Mouse (Mus musculus) Patski (cell line): ENCODE results near the gene Trim14. TPM values are rescaled to one million over a fixed set of nuclear protein-coding genes. Genes with fewer than 3 reads are reported as not detected.

Experiments
- ATAC-seq: fragments of 100-300 bp; one replicate; pipeline ENCODE4 v1.8.0; 2021
- CTCF ChIA-PET: fragments of 350-600 bp; sonication (Branson Sonifier 250); formaldehyde crosslinking; loops from one replicate; lab custom pipeline; 2022; ENCODE audit warnings: inconsistent platforms; lab: Charles Lee
- POLR2A ChIA-PET: fragments of 350-600 bp; sonication (Branson Sonifier 250); formaldehyde crosslinking; loops from one replicate; lab custom pipeline; 2022; ENCODE audit warnings: antibody characterized with exemption, inconsistent platforms; lab: Charles Lee
- DNase-seq: peaks from one replicate; pipeline ENCODE4 v3.0.0-alpha.2; 2011; ENCODE audit warnings: low read depth, low spot score
- H3K27me3 ChIP-seq: fragments of 371-371 bp; one replicate; pipeline ENCODE4 v1.5.1; 2021
- CTCF ChIP-seq: fragments of 100-300 bp; IDR thresholded peaks from one replicate; pipeline ENCODE4 v1.5.1; 2021
- in situ Hi-C: fragments of 300-500 bp; cut with MboI; formaldehyde crosslinking; loops from 3 replicates; pipeline ENCODE4 v1.11.1; 2018; ENCODE audit warnings: low pct_unique_long_range_greater_than_20kb, mixed read lengths
- polyA plus RNA-seq: library from polyadenylated mRNA; unstranded; gene quantifications from one replicate; pipeline ENCODE4 v1.2.3, GENCODE M21; 2021

Gene Trim14
- polyA plus RNA-seq, 1 experiment from 2014 or later, result 0.44 TPM

DNA sequence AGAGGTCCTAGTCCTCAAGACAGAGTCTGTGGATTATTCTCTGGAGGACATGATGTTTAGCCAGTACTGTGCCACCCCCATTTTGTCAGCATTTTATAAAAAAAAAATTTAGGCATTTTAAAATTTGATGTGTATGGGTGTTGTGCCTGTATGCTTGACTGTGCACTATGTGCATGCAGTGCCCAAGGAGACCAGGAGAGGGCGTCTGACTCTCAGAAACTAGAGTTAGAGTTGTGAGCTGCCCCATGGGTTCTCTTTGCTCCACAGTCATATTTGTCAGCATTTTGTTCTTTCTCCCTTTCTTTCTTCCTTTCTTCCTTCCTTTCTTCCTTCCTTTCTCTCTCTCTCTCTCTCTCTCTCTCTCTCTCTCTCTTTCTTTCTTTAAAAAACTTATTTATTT is 8.4 kb upstream of the Trim14 start:
- in situ Hi-C loops, result no loop called here
- ATAC-seq, result no peak
- ChIA-PET CTCF (no interaction called here), POLR2A (interaction anchor here (0.6 kb wide), 1 partner anchor 8 kb away, joined by 6 read pairs; no protein-coding TSS in a partner anchor)
- no peak for DNase-seq
- no peak for TF ChIP-seq CTCF
- H3K27me3 ChIP-seq, result no peaks in the 10 kb centered on the region

DNA sequence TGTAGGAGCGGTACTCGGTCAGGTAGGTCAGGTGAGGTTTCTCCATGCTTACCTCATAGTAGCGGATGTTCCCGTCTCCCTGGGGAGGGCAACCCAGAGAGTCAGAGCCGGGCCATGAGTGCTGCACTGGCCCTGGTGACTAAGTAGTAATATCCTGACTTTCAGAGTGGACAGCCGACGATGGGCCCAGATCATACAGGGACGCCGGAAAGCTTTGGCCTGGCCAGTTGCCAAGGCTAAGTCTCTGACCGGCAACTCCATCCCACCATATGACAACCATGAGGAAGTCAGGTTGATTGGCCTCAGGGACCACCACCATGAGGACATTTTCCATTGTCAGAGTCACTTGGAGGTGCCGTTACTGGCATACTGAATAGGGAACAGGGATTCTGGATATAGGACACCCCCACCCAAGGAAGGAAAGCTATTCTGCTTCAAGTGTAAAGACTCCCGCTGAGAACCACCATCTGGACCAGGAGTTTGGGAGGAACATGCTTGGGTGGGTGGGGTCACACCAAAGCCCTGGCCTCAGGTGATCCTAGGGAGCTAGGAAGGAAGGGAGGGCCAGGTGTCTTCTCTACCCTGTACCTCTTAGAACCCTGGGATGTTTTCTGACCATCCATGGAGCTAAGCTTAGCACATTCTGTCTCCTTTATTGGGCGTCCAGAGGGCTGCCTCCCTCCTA is 7.6 kb upstream of the Trim14 start:
- no peaks in the 10 kb centered on the region for H3K27me3 ChIP-seq
- ChIA-PET POLR2A (interaction anchor here (0.6 kb wide), 1 partner anchor 9 kb away, joined by 6 read pairs; no protein-coding TSS in a partner anchor), CTCF (no interaction called here)
- TF ChIP-seq CTCF, result no peak
- in situ Hi-C loops, result no loop called here
- ATAC-seq (no peak), DNase-seq (no peak)

DNA sequence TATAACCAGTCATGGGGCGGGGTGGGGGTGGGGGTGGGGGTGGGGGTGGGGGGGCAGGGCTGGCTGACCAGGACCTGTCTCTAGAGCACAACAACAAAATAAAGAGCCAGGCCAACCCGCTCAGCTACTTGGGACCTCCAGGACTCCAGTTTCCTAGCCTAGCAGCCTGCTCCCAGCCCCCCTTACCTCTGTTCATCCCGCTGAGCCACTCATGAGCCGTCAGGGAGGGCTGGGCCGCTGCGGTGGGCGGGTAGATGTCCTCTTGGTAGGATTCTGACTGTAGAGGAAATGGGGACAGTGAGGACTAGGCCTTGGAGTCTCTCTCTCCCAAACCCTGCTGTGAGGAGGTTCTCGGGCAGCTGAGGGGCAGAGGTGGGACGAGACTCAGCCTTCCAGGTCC is 5.8 kb upstream of the Trim14 start:
- in situ Hi-C loops, result no loop called here
- POLR2A ChIA-PET, result no interaction called here
- no peaks in the 10 kb centered on the region for H3K27me3 ChIP-seq
- CTCF ChIA-PET, result no interaction called here
- TF ChIP-seq CTCF, result no peak
- ATAC-seq (no peak), DNase-seq (no peak)

DNA sequence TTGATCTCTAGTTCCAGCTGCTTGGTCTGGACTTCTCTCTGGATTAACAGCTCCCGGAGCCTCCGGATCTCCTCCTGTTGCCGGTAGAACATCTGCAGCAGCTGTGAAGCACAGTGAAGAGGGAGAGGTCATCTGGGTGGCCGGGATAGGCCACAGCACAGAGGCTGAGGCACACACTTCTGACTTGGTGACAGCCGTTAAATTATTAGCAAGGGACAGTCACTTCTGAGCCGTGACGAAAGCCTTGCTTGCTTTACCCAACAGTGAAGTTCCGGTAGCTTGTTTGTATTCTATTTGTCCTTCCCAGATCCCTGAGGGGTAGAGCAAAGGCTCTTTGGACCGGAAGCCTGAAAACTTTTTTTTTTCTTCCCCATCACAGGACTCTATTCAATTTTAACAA is 3.2 kb upstream of the Trim14 start:
- no peak for DNase-seq
- POLR2A ChIA-PET, result no interaction called here

DNA sequence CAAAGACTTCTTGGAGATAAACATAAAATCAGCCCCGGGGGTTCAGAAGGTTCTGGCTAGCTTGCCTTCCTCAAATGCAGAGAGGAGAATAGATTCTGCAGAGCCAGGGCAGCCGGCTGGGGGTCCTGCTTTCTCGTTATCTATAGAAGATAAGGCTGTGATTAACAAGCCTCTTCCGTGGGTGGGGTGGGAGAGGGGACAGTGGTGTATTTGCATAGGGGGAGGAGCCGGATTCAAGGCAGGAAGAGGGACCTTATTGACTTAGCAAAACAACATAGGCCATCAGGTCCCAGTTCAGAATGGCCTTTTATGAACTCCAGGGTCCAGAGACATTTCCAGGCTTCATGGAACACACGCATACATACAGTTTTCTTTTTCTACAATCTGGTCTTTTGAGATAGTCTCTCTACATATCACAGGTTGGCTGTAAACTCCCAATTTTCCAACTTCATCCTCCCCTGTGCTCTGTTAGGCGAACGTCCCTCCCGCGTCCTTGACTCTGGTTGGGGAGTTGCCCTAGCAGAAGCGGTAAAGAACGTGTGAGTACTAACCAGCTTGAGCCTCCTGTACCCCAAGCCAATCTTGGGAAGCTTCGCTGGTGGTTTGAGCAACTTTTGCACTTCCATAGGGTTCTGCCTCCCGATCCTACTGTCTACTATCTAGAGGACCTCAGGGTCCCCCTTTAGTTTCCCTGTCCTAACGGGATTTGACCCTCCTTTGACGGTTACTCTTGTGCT is 679 bp downstream of the Trim14 start:
- ATAC-seq (no peak), DNase-seq (no peak)
- in situ Hi-C loops, result no loop called here
- no peaks in the 10 kb centered on the region for H3K27me3 ChIP-seq
- no peak for TF ChIP-seq CTCF
- ChIA-PET POLR2A (no interaction called here), CTCF (no interaction called here)

More for the DNA sequence above, 3.2 kb upstream of the Trim14 start:
- ATAC-seq, result no peak
- H3K27me3 ChIP-seq, result no peaks in the 10 kb centered on the region
- CTCF ChIA-PET, result interaction anchor here (0.6 kb wide), 1 partner anchor 30 kb away, joined by 3 read pairs; no protein-coding TSS in a partner anchor
- no peak for TF ChIP-seq CTCF
- in situ Hi-C loops, result no loop called here

DNA sequence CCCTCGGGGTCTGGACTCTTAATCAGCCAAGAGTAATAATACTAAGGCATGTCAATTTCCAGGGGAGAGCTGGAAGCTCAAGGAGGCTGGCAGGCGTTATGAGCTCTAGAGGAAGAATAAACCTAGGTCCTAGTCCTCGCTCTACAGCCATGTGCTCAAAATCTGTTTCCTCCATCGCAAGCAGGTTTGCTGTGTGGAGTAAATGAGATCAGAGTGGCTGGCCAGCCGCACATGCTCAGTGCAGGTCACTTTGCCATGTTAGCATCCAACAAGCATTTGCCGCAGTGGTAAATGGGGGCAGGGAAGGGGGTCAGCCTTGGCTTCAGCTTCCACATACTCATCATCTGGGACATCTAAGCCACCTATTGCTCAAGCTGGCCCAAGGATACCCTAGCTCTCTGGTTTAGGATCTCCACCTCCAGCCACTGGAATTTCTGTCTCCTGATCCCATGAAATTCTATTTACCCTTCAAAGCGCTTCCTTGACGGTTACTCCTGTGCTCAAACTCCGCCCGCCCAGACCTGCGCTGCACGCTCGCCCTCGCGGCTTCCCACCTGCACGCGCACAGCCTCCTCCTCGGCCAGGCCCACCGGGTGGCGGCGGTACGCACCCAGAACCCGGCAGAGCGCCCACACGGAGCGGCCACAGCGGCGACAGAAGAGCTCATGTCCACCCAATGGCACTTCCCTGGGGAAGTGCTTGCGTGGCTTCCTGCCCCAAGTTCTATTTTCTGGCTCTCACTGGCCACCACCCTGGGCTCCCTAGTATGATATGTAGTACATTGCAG is 1.8 kb downstream of the Trim14 start:
- ChIA-PET CTCF (no interaction called here), POLR2A (no interaction called here)
- no peak for ATAC-seq
- DNase-seq, result no peak
- no peaks in the 10 kb centered on the region for H3K27me3 ChIP-seq
- no peak for TF ChIP-seq CTCF
- in situ Hi-C loops, result no loop called here

DNA sequence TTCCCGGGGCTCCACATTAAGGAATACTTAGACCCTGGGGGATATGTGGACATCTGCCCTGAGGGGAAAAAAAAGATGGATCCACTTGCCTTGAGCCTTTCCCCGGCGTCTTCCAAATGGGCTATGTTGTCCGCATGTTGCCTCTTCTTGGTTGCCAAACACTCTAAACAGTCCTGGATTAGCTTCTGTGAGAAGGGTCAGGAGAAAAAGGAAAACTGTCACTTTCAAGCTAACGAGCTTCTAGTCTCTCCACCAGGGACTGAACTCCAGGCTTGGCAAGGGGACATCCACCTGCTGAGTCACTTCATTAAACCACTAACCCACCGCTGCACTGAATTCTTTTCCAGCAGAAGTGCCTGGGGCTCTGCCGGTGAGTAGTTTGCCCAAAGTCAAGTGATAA is 3.0 kb downstream of the Trim14 start:
- ATAC-seq (no peak), DNase-seq (no peak)
- H3K27me3 ChIP-seq, result no peaks in the 10 kb centered on the region
- CTCF ChIA-PET, result no interaction called here
- in situ Hi-C loops, result no loop called here
- no peak for TF ChIP-seq CTCF
- POLR2A ChIA-PET, result no interaction called here

DNA sequence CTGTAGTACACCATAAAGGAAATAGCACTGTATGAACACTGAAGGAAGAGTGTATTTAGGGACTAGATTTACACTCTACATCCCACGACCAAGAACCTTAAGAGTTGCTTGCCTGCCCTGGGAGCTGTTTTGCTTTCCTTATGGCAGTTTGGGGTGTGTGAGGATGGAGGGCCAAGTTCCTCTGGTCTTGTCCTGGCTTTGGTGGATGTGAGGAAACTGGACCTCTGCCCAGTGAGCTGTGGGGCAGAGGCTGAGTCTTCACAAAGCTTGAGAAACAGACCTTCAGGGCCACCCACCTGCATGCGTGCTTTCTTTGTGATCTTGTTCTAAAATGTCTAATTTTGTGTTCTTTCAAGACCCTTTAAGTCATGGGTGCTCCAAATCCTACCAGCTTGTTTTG is 3.4 kb downstream of the Trim14 start:
- CTCF ChIA-PET, result no interaction called here
- POLR2A ChIA-PET, result no interaction called here

DNA sequence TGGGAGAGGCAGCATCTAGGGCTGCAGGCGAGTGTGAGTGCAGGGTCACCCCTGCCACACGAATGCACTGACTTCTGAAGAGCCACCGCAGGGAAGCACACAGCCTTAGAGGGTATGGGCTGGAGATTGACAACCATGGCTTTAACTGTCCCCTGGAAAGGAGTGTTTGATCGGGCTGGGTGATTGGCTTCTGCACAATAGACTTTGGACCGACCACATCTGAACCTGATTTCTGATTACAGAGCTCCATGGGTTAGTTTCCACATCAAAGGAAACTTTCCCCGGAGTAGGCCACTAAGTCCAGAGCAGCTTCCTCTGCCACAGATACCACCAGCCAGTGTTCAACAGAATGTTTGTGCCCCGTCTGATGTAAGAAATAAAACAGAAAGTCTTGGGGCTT is 6.2 kb downstream of the Trim14 start:
- CTCF ChIA-PET, result no interaction called here
- DNase-seq, result no peak
- POLR2A ChIA-PET, result no interaction called here
- no peaks in the 10 kb centered on the region for H3K27me3 ChIP-seq
- in situ Hi-C loops, result no loop called here
- TF ChIP-seq CTCF, result no peak
- ATAC-seq, result no peak

More for the DNA sequence above, 3.4 kb downstream of the Trim14 start:
- no peak for TF ChIP-seq CTCF
- no peak for DNase-seq
- no peaks in the 10 kb centered on the region for H3K27me3 ChIP-seq
- in situ Hi-C loops, result no loop called here
- ATAC-seq, result no peak

DNA sequence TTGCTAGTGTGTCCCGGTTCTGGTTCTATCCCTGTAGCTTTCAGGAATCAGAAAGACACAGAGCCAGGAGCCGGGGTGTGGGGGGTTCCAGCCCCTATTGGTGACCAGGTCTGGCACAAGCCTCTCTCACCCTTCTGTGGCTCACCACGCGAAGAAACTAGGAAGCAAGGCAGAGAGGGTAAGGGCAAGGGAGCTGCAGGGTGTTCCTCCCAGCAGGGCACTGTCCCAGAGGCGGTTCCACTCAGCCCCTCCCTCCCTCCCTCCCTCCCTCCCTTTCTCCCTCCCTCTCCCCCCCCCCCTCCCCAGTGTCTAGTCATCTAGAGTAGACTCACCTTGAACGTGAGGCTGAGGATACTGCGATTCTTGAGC is 8.4 kb downstream of the Trim14 start:
- TF ChIP-seq CTCF, result no peak
- no peak for ATAC-seq
- POLR2A ChIA-PET, result no interaction called here
- H3K27me3 ChIP-seq, result no peaks in the 10 kb centered on the region
- no peak for DNase-seq
- CTCF ChIA-PET, result no interaction called here
- in situ Hi-C loops, result no loop called here
